ENCODE assay signal across 8 mouse cellular contexts in the genomic region with DNA sequence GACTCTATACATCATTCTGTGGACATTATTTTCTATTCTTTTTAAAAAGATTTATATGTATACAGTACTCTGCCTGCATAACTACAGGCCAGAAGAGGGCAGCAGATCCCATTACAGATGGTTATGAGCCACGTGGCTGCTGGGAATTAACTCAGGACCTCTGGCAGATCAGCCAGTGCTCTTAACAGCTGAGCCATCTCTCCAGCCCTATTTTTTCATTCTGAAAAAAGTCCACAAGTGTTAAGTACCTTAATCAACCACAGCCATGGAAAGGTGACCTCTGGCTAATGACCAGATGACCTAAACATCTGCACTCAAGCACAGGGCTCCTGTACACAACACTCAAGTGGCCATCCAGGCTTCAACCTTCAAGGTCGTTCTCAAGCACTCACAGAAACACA. TPM values are rescaled to one million over a fixed set of nuclear protein-coding genes. Genes with fewer than 3 reads are reported as not detected.
DNase-seq lines count a peak whose midpoint lies in the region; ATAC-seq and TF ChIP-seq lines count a peak whose summit lies in the region.

No protein-coding gene starts in this region.

- WGBS in lung, embryonic 14.5 days = 38% methylated on average over 2 of the region's 2 CpGs
- WGBS in intestine, embryonic 15.5 days = 47% methylated on average over 2 of the region's 2 CpGs

- peak; percentile 45; the same call in 1 of the 2 replicates for ATAC-seq in lung, embryonic 14.5 days (ENCODE audit: insufficient read depth)
- ATAC-seq in intestine, embryonic 15.5 days = peak; percentile 34

- H3K4me1 ChIP-seq in lung, embryonic 14.5 days (ENCODE audit: insufficient read depth) = peaks cover 12% of the 10 kb centered on the region; the same call in 1 of the 2 replicates
- peaks cover 16% of the 10 kb centered on the region for H3K4me1 ChIP-seq in intestine, embryonic 15.5 days (replicated peaks)

- no peak overlapping the region for H3K9ac ChIP-seq in lung, embryonic 14.5 days
- no peak overlapping the region for H3K9ac ChIP-seq in intestine, embryonic 15.5 days

- H3K27ac ChIP-seq in lung, embryonic 14.5 days (ENCODE audit: low read depth) = no peak overlapping the region
- H3K27ac ChIP-seq in intestine, embryonic 15.5 days = no peak overlapping the region

- H3K4me2 ChIP-seq in lung, embryonic 14.5 days = no peak overlapping the region
- no peak overlapping the region for H3K4me2 ChIP-seq in intestine, embryonic 15.5 days (replicated peaks)

- no peaks in the 10 kb centered on the region for H3K9me3 ChIP-seq in lung, embryonic 14.5 days (ENCODE audit: low read depth, low read length)
- H3K9me3 ChIP-seq in intestine, embryonic 15.5 days = no peaks in the 10 kb centered on the region

- H3K36me3 ChIP-seq in lung, embryonic 14.5 days (ENCODE audit: insufficient read depth) = peaks cover 66% of the 10 kb centered on the region
- peaks cover 34% of the 10 kb centered on the region for H3K36me3 ChIP-seq in intestine, embryonic 15.5 days

- peak; percentile 70 for DNase-seq in lung, embryonic 14.5 days
- DNase-seq in lung, postnatal 25 days (ENCODE audit: low spot score) = no peak
- DNase-seq in T-cell, adult 2 months (ENCODE audit: low spot score) = peak; percentile 24
- peak; percentile 54 for DNase-seq in lung, postnatal 36 days
- no peak for DNase-seq in cerebellum, adult 11 months
- DNase-seq in left cerebral cortex, adult 8-10 months (ENCODE audit: low spot score in 2 of 2) = no peak
- no peak for DNase-seq in frontal cortex, postnatal 36 days (ENCODE audit: low spot score in 2 of 2)

- no peaks in the 10 kb centered on the region for H3K27me3 ChIP-seq in lung, embryonic 14.5 days (ENCODE audit: insufficient read depth, low read length)
- H3K27me3 ChIP-seq in intestine, embryonic 15.5 days (replicated peaks) = no peaks in the 10 kb centered on the region

- TF ChIP-seq CTCF in lung, embryonic 14.5 days (IDR thresholded peaks at IDR 0.05; ENCODE audit: low read depth) = peak; percentile 57

- H3K4me3 ChIP-seq in lung, embryonic 14.5 days (ENCODE audit: low read depth, low read length) = no peak overlapping the region
- H3K4me3 ChIP-seq in intestine, embryonic 15.5 days (replicated peaks) = no peak overlapping the region

RNA-seq across cellular contexts. Expression of gene 1700001P01Rik, which starts 1.4 kb away (rescaled TPM):
- polyA plus RNA-seq in lung, embryonic 14.5 days (2014; fragmentation: Nextera tagmentation; extraction: Ambion mirVana) = 0.32 TPM in 1 of 2 replicates, not detected in the other
- polyA plus RNA-seq in intestine, embryonic 15.5 days (2015; fragmentation: Nextera tagmentation; extraction: Ambion mirVana) = 0.24 TPM in 1 of 2 replicates, not detected in the other
- total RNA-seq in left cerebral cortex, adult 8-10 months (2022) = 1 to 10 TPM in 1 of 4 experiments, under 1 TPM in 2, not detected in 1; 0.65 to 1.2 (median 0.84) TPM

RNA-seq across cellular contexts. Expression of gene Rpl23, which starts 5.1 kb away (rescaled TPM):
- 663 and 721 TPM in 2 replicates for polyA plus RNA-seq in lung, embryonic 14.5 days (2014; fragmentation: Nextera tagmentation; extraction: Ambion mirVana)
- polyA plus RNA-seq in intestine, embryonic 15.5 days (2015; fragmentation: Nextera tagmentation; extraction: Ambion mirVana) = 530 and 606 TPM in 2 replicates
- 100 to 1,000 TPM; 331 to 461 (median 392) TPM for total RNA-seq in left cerebral cortex, adult 8-10 months (2022)

RNA-seq across cellular contexts. Expression of gene Cwc25, which starts 10.8 kb away (rescaled TPM):
- polyA plus RNA-seq in lung, embryonic 14.5 days (2014; fragmentation: Nextera tagmentation; extraction: Ambion mirVana) = 13.3 and 14.2 TPM in 2 replicates
- polyA plus RNA-seq in intestine, embryonic 15.5 days (2015; fragmentation: Nextera tagmentation; extraction: Ambion mirVana) = 13.3 and 13.4 TPM in 2 replicates
- total RNA-seq in left cerebral cortex, adult 8-10 months (2022) = 10 to 100 TPM; 17.0 to 20.6 (median 19.1) TPM

RNA-seq across cellular contexts. Expression of gene Lasp1, which starts 21.7 kb away (rescaled TPM):
- polyA plus RNA-seq in lung, embryonic 14.5 days (2014; fragmentation: Nextera tagmentation; extraction: Ambion mirVana) = 110 and 123 TPM in 2 replicates
- 123 and 126 TPM in 2 replicates for polyA plus RNA-seq in intestine, embryonic 15.5 days (2015; fragmentation: Nextera tagmentation; extraction: Ambion mirVana)
- 100 to 1,000 TPM; 138 to 169 (median 155) TPM for total RNA-seq in left cerebral cortex, adult 8-10 months (2022)

RNA-seq across cellular contexts. Expression of gene Pip4k2b, which starts 32.6 kb away (rescaled TPM):
- polyA plus RNA-seq in lung, embryonic 14.5 days (2014; fragmentation: Nextera tagmentation; extraction: Ambion mirVana) = 1.3 and 2.3 TPM in 2 replicates
- 1.0 and 1.2 TPM in 2 replicates for polyA plus RNA-seq in intestine, embryonic 15.5 days (2015; fragmentation: Nextera tagmentation; extraction: Ambion mirVana)
- 100 to 1,000 TPM; 109 to 123 (median 110) TPM for total RNA-seq in left cerebral cortex, adult 8-10 months (2022)

Comparison
In these comparisons a context has a peak if more than half of its experiments do, and no peak if none do; other contexts are left out.
1. DNase-seq: peak in lung, embryonic 14.5 days (single experiment), T-cell, adult 2 months (single experiment) and lung, postnatal 36 days (single experiment); none in lung, postnatal 25 days (single experiment), cerebellum, adult 11 months (single experiment), left cerebral cortex, adult 8-10 months (0 of 2) and frontal cortex, postnatal 36 days (0 of 2).